Mouse (Mus musculus): ENCODE data around the gene Vav2. TPM values are rescaled to one million over a fixed set of nuclear protein-coding genes. Genes with fewer than 3 reads are reported as not detected.
A peak's percentile ranks its signal among the peaks of the same experiment; 100 is the strongest.

The Vav2 gene
- total RNA-seq, 2 experiments from 2014 or later, result 12.5 to 12.8 TPM

DNA sequence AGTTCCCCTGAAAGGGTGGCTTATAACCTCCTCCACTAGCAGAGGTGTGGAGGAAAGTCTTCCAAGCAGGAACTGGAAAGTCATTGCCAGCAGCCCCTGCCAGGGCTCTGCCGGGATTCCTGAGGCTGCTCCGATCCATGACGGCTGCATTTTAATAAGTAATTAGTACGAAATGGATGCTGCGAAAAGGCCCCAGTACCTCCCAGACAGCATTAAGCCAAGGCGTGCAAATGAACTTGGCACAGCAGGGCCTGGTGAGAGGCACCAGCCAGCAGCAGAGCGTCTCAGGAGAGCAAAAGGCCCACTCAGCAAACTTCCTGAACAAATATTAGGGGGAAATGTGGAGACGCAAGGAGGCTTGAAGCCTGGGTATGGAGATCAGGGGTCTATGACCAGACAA, 49.7 kb downstream of the Vav2 start:
- DNase-seq (ENCODE audit: extremely low spot score in 1 of 2, low spot score in 1 of 2), result no peak

DNA sequence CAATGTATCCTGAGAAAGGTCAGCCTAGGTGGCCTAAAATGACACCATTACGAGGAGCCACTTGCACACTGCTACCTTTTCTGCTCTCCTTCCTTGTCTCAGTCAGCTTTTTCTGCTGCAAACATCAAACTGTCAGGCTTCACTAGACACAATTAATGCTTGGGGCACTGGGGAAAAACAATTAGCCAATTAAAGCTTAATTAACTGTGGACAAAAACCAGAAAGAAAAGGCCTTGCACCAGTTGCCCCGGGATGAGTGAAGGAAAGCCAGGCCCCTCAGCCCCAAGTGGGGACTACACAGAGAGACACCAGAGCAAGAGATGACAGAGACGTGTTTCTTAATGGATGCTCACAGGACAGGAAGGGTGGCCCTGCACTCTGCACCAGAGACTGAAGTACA, 51.7 kb downstream of the Vav2 start:
- no peak for DNase-seq (ENCODE audit: extremely low spot score in 1 of 2, low spot score in 1 of 2)

DNA sequence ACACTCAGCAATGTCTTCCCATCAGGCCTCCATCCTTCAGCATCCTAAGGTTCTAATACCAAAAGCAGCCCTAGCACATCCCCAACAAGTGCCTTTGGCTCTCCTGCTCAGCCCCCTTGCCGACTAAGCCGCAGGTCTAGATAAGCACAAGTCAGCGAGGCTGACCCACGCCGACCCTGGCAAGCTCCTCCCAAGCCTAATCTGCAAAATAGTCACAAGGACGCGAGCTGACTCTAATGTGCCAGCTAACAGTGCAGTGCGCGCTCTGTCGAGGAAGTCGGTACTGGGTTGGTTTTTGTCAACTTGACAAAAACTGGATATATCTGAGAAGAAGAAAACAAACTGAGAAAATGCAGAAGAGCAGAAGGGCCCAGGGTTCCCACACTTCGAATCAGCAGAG, 53.5 kb downstream of the Vav2 start:
- DNase-seq (ENCODE audit: extremely low spot score in 1 of 2, low spot score in 1 of 2), result no peak

DNA sequence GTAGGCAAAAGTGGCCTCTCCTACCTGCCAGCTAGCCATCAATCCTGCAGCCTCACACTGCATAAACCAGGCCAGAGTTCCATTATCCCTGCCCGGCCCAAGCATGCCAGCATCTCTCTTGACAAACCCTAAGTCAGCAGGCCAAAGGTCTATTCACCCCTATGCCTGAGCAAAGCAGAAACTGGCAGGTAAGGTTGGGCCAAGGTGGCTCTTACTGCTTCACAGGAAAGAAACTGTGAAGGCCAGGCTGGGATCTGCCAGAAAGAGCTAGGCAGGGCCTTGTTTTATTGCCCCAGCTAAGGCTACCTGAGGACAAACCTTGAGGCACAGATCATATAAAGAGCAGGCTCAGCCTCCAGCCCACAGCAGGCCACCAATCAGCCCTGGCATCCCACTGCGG, 55.4 kb downstream of the Vav2 start:
- no peak for DNase-seq (ENCODE audit: extremely low spot score in 1 of 2, low spot score in 1 of 2)

DNA sequence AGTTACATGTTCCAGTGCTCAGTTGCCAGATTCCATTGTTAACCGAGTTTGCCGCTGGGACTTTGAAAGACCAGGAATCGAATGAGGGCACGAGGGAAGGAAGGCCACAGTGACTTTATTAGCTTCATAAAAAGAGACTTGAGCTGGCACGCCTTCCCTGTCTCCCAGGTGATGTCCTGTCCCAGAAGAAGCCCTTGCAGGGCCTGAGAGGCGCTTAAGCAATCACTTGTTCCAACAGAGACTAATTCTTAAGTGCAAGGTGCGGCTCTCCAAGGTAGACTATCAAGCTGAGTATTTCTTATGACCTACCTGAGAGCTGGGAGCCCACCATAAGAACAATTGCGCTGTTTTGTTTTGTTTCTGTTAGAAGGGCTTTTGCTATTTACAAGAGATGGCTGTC, 57.9 kb downstream of the Vav2 start:
- no peak for DNase-seq (ENCODE audit: extremely low spot score in 1 of 2, low spot score in 1 of 2)

DNA sequence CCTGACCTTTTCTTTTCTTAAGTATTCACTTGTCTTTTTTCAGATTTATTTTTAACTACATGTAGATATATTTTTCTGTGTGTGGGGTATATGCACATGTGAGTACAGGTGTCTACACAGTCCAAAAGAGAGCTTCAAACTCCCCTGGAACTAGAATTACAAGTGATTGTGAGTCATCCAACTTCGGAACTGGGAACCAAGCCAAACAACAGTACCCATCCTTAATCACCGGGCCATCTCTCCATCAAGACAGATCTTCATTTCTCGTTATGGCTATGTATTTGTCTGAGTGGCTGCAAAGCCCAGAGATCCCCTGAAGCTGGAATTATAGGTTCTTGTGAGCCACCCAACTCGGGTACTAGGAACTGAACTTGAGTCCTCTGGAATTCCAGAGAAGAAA, 61.5 kb downstream of the Vav2 start:
- DNase-seq (ENCODE audit: extremely low spot score in 1 of 2, low spot score in 1 of 2), result no peak

DNA sequence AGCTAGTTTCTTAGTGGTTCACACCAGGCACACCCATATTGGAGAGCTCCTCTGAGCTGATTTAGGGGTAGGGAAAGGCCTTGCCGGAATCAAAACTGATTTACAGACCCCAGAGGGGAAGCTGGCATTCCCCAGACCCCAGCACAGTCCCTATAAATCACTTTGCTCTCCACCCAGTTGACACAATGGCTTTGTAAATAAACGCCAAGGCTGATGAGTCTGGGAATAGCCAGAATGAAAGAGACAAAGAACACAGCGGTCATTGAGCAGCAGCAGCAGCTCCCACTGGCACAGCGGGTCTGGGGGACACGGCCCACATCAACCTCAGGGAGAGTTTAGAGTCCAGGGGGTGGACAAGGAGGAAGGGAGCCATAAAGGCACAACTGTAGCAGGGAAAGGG, 65.0 kb downstream of the Vav2 start:
- no peak for DNase-seq (ENCODE audit: extremely low spot score in 1 of 2, low spot score in 1 of 2)

DNA sequence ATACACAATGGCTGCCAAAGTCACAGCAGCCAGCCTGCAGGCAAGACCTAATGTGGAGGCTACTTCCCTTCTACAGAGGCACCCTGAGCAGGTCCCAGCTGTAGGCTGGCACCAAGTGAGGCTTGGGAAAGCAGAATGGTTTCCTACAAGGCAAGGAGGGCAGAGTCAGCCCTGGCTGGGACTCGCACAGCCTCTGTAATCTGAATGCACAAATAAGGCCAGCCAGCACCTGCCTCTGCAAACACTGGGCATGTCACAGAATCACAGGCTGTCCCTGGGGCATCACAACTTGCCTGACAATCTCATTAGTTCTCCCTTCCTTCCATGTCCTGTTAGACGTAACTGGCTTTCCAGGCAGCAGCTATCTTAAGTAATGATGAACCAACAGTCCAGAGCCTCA, 68.4 kb downstream of the Vav2 start:
- no peak for DNase-seq (ENCODE audit: extremely low spot score in 1 of 2, low spot score in 1 of 2)

DNA sequence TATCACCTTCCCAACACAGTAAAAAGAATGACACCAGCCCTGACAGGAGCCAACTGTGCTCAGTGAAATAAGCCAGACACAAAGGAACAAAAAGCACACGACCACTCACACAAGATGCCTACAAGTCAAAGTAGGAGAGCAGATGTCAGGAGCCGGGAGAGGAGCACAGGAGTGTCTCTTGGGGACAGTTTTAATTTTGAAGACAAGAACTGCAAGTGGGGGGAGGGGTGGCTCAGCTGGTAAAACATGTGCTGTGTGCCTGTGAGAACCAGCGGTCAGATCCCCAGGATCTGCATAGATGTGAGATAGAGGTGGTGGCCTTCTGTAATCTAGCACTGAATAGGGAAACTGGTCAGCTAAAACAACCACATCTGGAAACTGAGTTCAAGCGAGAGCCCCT, 71.1 kb downstream of the Vav2 start:
- no peak for DNase-seq (ENCODE audit: extremely low spot score in 1 of 2, low spot score in 1 of 2)

DNA sequence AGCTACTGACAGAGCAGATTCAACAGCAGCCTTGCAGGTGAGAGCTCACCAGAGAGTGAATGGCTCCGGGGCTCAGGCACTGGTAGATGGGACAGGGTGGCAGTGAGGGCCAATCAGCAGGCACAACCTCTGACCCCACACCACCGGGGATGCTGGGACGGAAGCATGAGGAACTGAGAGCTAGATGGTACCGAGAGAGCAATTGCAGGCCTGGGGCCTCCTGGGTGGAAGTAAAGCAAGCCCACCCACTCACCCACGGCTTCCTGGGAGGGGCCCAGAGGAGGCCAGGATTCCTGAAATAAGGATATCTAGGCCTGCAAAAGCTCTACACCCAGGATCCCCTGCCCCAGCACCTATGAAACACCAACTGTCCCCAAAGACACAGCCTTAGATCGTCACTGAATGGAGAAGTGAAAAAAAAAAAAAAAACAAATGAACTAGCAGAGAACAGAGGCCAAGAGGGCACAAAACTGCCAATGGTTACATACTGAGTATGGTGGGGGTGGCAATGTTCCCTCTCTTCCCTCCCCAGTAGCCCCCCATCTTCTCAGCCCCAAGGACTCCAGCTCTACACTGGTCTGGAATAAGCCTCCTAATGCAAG, 72.1 kb downstream of the Vav2 start:
- no peak for DNase-seq (ENCODE audit: extremely low spot score in 1 of 2, low spot score in 1 of 2)

DNA sequence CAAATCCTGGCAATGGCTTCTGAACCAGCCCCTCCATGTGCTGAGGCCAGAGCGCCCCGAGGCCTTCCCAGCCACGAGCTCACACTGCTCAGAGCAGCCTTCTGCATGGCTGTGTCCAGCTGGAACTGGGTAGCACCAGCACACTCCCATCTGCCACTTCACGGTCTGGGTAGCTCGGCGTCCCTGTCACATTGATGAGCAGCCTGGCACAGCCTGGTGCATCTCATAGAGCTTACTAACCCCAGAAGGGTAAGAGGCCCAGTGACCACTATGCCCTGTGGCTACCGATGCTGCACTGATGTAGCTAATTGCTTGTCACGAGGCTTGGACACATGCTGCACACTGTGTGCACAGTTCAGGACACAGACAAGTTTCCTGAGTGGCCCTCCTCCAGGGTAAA, 74.1 kb downstream of the Vav2 start:
- no peak for DNase-seq (ENCODE audit: extremely low spot score in 1 of 2, low spot score in 1 of 2)

DNA sequence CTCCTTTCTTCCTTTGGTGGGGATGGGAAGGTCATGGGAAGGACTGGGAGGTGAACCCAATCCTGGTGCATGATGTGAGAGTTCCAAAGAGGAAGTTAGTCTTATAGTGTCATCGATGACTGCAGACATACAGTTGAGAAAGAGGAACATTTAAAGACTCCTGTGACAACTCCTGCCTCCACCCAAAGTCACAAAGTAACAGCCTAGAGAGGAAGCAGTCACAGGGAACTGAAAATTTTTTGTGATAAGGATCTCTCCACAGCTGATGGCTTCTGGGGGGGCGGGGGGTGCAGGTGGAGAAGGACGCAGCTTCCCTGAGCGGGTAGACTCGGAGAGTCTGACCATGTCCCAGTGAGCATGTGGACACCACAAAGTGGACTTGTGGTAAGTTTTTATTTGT, 76.5 kb downstream of the Vav2 start:
- no peak for DNase-seq (ENCODE audit: extremely low spot score in 1 of 2, low spot score in 1 of 2)

DNA sequence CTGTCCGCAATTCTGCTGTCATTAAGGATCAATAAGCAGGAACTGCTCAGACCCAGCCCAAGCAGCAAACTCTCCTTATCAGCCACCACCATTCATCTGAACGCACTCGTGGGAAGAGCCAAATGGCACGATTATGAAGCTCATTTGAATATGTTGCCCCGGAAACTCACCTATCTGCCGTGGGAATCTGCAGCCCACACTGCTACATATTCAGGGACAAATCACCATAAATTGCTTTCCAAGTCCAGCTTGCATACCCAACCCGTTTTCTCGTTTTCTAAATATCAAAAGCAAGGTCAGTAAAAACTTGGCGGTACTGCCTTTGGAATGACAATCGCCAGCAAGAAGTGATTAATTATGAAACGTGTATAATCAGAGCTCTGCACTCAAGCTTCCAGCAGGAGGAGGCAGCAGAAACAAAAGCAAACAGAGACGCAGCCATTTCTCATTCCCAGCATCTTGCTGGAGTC, 82.8 kb downstream of the Vav2 start:
- no peak for DNase-seq (ENCODE audit: extremely low spot score in 1 of 2, low spot score in 1 of 2)

DNA sequence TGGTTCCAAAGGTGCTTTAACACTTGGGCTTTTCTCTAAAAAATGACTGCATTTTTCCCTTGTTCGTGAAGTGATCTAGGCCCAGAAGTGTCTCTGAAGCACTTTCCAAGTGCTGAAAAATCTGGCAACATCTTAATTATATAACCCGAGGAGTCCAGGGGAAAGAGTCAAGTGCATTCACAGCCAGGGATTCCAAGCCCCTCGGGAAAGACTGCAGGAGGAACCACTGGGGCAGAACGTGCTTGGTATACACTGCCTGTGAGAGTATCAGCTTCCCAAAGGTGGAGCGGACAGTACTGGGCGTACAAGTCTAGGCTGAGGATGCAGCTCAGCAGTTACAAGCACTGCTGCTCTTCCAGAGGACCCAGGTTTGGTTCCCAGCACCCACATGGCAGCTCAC, 86.2 kb downstream of the Vav2 start:
- no peak for DNase-seq (ENCODE audit: extremely low spot score in 1 of 2, low spot score in 1 of 2)

DNA sequence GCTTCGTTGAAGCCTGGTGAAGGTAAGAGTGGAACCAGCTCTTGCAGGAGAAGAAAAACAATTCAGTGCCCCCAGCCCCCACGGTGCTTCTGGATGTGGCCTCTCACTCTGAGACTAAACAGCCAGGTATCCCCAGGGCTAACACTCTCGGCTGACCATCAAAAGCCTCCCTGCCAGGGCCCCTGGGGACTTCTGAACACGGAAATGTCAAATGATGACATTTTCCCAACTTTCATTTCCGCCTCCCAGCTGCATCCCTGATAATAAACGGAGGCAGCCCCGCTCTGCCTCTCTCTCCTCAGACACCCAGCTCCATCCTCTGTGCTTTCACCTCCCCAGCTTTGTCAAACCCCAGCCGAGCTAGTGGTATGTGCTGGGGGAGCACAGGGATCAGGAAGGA, 87.8 kb downstream of the Vav2 start:
- DNase-seq (ENCODE audit: extremely low spot score in 1 of 2, low spot score in 1 of 2), result no peak

DNA sequence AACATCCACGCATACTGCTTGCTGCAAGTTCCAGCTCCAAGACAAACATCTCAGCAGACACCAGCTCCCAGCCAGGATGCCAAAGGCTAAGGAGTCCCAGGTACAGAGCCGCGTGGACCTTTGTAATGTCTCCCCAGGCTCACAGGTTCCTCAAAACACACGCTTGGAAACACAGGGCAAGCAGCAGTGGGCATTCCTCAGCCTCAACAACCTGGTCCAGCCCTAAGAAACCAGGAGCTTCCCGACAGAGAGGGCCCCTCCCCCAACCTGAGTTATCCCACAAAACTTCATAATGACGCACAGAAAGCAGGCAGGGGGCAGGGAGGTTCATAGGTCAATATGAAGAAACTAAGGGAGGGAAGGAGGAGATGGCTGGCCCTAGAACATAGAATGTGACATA, 89.6 kb downstream of the Vav2 start:
- DNase-seq (ENCODE audit: extremely low spot score in 1 of 2, low spot score in 1 of 2), result no peak

DNA sequence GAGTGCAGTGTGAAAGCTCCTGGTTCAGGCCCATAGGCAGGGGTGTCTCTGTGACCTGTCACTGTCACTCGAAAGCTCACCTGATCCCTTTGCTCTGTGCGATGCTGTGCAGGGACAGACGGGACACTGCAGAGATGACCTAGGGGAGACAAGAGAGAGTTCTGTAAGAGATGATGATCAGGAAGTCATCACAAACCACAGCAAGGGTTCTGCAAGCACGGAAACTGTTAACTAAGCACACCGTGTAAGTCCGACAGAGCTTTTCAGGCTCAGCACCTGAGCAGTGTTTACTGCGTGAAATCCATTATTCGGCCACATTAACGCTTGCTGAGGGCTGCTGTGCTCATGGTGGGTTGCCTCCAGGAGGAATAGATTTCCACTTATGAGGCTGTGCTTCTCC, 90.2 kb downstream of the Vav2 start:
- DNase-seq (ENCODE audit: extremely low spot score in 1 of 2, low spot score in 1 of 2), result no peak

DNA sequence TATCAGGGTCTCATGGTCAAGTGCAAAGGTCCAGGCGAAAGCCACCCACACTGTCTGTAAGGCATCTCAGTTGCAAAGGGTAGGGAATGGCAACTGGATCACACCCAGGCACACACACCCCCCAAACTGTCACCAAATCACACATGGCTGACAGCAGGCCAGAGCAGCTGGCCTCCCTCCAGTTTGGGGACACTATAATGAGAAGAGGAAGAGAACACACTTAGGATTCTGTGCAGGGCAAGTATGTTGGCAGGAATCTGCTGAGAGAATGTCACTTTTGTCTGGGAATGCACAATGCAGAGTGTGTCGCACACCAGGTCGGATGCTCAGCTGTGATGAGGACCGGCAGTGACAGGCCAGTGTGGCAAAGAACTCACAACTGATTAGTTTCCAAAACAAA, 92.0 kb downstream of the Vav2 start:
- peak in 1 of 2 experiments; percentile 48 for DNase-seq (ENCODE audit: extremely low spot score in 1 of 2, low spot score in 1 of 2)

DNA sequence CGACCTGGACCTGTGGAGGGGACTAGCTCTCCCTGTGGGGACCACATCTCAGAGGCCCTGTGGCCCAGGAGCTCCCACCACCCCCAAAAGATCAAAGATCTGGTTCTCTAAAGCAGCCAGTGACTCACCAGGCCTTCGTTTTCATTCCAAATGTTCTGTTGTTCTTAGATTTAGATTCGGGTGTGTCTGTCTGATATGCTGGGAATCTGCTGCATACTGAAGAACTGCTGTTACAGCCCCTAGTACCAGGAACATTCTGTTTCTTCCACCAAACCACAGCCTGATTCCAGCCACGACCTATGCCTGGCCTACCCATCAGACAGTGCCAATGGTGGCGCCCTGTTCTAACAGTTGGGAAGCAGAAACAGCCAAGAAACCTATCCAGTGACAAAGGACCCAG, 95.3 kb downstream of the Vav2 start:
- DNase-seq (ENCODE audit: extremely low spot score in 1 of 2, low spot score in 1 of 2), result no peak

DNA sequence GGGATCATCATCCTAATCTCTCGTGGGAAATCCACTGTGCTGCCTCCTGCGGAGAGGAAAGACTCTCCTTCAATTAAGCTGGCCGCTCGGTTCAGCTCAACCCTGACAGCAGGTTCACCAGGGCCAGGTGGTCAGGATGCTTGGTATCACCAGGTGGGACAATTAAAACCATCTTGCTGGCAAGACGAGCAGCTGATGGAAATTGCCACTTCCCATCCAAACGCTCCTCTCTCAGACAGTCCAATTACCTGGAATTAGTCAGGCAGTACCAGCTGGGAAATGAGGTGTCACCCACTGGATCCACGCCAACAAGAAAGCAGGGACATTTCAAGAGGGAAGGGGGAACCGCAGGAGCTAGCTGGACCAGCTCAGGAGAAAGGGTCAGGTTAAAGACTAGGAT, 96.4 kb downstream of the Vav2 start:
- no peak for DNase-seq (ENCODE audit: extremely low spot score in 1 of 2, low spot score in 1 of 2)

DNA sequence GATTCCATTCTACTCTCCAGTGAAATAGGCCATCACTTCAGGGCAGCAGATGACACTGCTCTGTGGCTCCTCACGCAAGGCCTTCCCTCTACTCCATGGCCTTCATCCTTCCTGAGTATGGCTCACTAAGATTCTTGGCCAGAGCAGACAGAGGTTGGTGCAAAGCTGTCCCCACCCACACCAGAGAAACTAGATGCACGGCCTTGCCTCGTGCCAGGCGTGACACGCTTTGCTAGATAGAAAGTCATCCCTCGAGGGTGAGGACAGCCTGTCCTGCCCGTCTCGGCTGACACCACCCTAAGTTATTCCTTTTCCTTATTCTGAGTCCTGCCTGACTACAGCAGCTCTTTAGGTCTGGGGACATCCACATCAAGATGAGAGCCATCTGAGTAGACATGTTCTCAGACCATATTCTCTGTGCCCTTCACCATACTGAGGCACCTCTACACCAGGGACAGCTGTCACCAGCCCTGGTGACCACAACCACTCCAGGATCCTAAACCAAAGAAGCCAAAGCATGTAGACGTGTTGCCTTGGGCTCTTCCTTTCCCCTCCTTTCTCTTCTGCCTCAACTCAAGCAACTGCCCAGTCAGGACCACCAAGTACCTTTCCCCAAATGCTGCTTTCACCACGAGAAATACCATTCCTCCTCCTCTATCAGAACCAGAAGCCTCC, 97.3 kb downstream of the Vav2 start:
- no peak for DNase-seq (ENCODE audit: extremely low spot score in 1 of 2, low spot score in 1 of 2)

DNA sequence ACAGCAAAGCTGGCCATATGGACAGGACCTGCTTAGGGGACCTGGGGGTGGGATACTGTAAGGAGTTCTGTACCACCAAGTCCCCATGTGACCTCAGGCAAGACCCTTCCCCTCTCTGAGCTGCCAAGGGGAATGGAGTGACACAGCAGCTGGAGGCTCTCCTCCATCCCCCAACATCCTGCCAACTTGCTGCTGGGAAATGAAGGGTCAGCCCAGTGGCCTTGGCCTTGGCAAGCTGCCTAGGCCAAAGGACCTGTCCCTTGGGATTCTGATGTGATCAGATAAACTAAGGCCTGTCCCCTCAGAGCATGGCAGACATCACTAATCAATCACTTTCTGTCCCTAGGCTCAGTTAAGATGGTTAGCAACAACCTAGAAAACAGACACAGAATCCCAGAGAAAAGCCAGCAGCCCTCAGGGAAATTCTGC, 98.2 kb downstream of the Vav2 start:
- no peak for DNase-seq (ENCODE audit: extremely low spot score in 1 of 2, low spot score in 1 of 2)

DNA sequence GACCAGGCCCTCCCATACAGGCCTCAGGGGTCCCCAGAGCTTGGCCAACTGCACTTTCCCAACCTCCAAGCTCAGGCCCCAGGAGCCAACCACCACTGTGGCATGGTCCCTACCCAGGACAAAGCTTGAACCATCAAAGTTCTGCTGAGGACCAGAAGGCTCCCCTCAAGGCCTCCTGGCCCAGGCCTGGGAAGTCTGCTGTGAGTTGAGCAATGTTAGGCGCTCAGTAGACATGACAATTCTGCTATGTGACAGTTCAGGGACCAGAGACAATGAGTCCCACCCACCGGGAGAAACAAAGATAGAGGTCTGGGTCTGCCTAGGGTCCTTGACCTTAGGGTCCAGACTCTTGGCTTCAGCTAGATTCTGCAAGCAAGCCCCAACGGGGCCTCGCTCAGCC, 98.9 kb downstream of the Vav2 start:
- no peak for DNase-seq (ENCODE audit: extremely low spot score in 1 of 2, low spot score in 1 of 2)
